Mouse (Mus musculus): ENCODE measurements around the gene Ece2. TPM values are rescaled to one million over a fixed set of nuclear protein-coding genes. Genes with fewer than 3 reads are reported as not detected.

Ece2 gene
- polyA plus RNA-seq, 1 experiment from 2014 or later = 0.09 TPM

GRCm38 (mm10) chr16:20619541-20620398 lies 9.9 kb upstream of the Ece2 start:
- 6% methylated on average over 78 of the region's 83 CpGs for WGBS (ENCODE audit: missing documents)
- H3K79me2 ChIP-seq (ENCODE audit: inconsistent target) = no peaks in the 10 kb centered on the region
- H3K4me3 ChIP-seq (ENCODE audit: inconsistent target) = no peak overlapping the region
- no peak overlapping the region for H3K27ac ChIP-seq
- H3K36me3 ChIP-seq (ENCODE audit: inconsistent target) = no peaks in the 10 kb centered on the region

- H3K4me3 ChIP-seq (ENCODE audit: inconsistent target) = no peak overlapping the region
- H3K27ac ChIP-seq = no peak overlapping the region
- no peaks in the 10 kb centered on the region for H3K36me3 ChIP-seq (ENCODE audit: inconsistent target)
- 7% methylated on average over 9 of the region's 9 CpGs for WGBS (ENCODE audit: missing documents)
- no peaks in the 10 kb centered on the region for H3K79me2 ChIP-seq (ENCODE audit: inconsistent target)
These were observed 9.3 kb upstream of the Ece2 start for GRCm38 (mm10) chr16:20620399-20620735.

GRCm38 (mm10) chr16:20620751-20621190 lies 8.9 kb upstream of the Ece2 start:
- Histone ChIP-seq H3K79me2 (ENCODE audit: inconsistent target) (no peaks in the 10 kb centered on the region), H3K4me3 (ENCODE audit: inconsistent target) (no peak overlapping the region), H3K27ac (no peak overlapping the region), H3K36me3 (ENCODE audit: inconsistent target) (no peaks in the 10 kb centered on the region)
- WGBS (ENCODE audit: missing documents) = 2% methylated on average over 32 of the region's 32 CpGs

GRCm38 (mm10) chr16:20621191-20621990 lies 8.2 kb upstream of the Ece2 start, which contains the start of gene Camk2n2:
Gene Camk2n2, minus strand, starts transcription at chr16:20621287.
- WGBS (ENCODE audit: missing documents) = under 1% methylated on average over 70 of the region's 92 CpGs
- 0 out of 2 replicates have a peak within 1 kb of the TSS, but pooled peaks have one; percentile 13 for H3K27ac ChIP-seq
- H3K36me3 ChIP-seq (ENCODE audit: inconsistent target) = no peaks in the 10 kb centered on the region
- peak within 1 kb of the TSS; percentile 54 for H3K4me3 ChIP-seq (ENCODE audit: inconsistent target)
- no peaks in the 10 kb centered on the region for H3K79me2 ChIP-seq (ENCODE audit: inconsistent target)

GRCm38 (mm10) chr16:20621991-20622685 lies 7.5 kb upstream of the Ece2 start:
- no peaks in the 10 kb centered on the region for H3K79me2 ChIP-seq (ENCODE audit: inconsistent target)
- H3K4me3 ChIP-seq (ENCODE audit: inconsistent target) = peak overlapping the region; percentile 54
- H3K27ac ChIP-seq = 0 out of 2 replicates have a peak overlapping the region, but pooled peaks have one; percentile 13
- 0% methylated on average over 22 of the region's 37 CpGs for WGBS (ENCODE audit: missing documents)
- H3K36me3 ChIP-seq (ENCODE audit: inconsistent target) = no peaks in the 10 kb centered on the region

- H3K27ac ChIP-seq = no peak overlapping the region
- 47% methylated on average over 2 of the region's 2 CpGs for WGBS (ENCODE audit: missing documents)
- H3K36me3 ChIP-seq (ENCODE audit: inconsistent target) = no peaks in the 10 kb centered on the region
- no peaks in the 10 kb centered on the region for H3K79me2 ChIP-seq (ENCODE audit: inconsistent target)
- no peak overlapping the region for H3K4me3 ChIP-seq (ENCODE audit: inconsistent target)
These were observed 6.4 kb upstream of the Ece2 start for GRCm38 (mm10) chr16:20623211-20623610.

- H3K36me3 ChIP-seq (ENCODE audit: inconsistent target) = no peaks in the 10 kb centered on the region
- whole genome bisulfite sequencing (ENCODE audit: missing documents) = 78% methylated on average over 11 of the region's 11 CpGs
- no peak overlapping the region for H3K4me3 ChIP-seq (ENCODE audit: inconsistent target)
- H3K79me2 ChIP-seq (ENCODE audit: inconsistent target) = no peaks in the 10 kb centered on the region
- H3K27ac ChIP-seq = no peak overlapping the region
These were observed 697 bp upstream of the Ece2 start for GRCm38 (mm10) chr16:20628871-20629391.

GRCm38 (mm10) chr16:20637410-20637809 lies 7.8 kb downstream of the Ece2 start:
- H3K79me2 ChIP-seq (ENCODE audit: inconsistent target) = no peaks in the 10 kb centered on the region
- H3K36me3 ChIP-seq (ENCODE audit: inconsistent target) = no peaks in the 10 kb centered on the region
- no peak overlapping the region for H3K27ac ChIP-seq
- 92% methylated on average over 8 of the region's 8 CpGs for WGBS (ENCODE audit: missing documents)
- no peak overlapping the region for H3K4me3 ChIP-seq (ENCODE audit: inconsistent target)

GRCm38 (mm10) chr16:20638367-20638766 lies 8.7 kb downstream of the Ece2 start:
- no peaks in the 10 kb centered on the region for H3K36me3 ChIP-seq (ENCODE audit: inconsistent target)
- no peaks in the 10 kb centered on the region for H3K79me2 ChIP-seq (ENCODE audit: inconsistent target)
- WGBS (ENCODE audit: missing documents) = 90% methylated on average over 7 of the region's 8 CpGs
- H3K27ac ChIP-seq = no peak overlapping the region
- H3K4me3 ChIP-seq (ENCODE audit: inconsistent target) = no peak overlapping the region

GRCm38 (mm10) chr16:20642161-20642560 lies 12.5 kb downstream of the Ece2 start:
- no peaks in the 10 kb centered on the region for H3K79me2 ChIP-seq (ENCODE audit: inconsistent target)
- H3K4me3 ChIP-seq (ENCODE audit: inconsistent target) = no peak overlapping the region
- H3K27ac ChIP-seq = no peak overlapping the region
- H3K36me3 ChIP-seq (ENCODE audit: inconsistent target) = no peaks in the 10 kb centered on the region
- under 1% methylated on average over 8 of the region's 8 CpGs for WGBS (ENCODE audit: missing documents)

GRCm38 (mm10) chr16:20643911-20644310 lies 14.3 kb downstream of the Ece2 start:
- Histone ChIP-seq H3K79me2 (ENCODE audit: inconsistent target) (no peaks in the 10 kb centered on the region), H3K36me3 (ENCODE audit: inconsistent target) (no peaks in the 10 kb centered on the region), H3K27ac (no peak overlapping the region), H3K4me3 (ENCODE audit: inconsistent target) (no peak overlapping the region)
- 93% methylated on average over 7 of the region's 7 CpGs for WGBS (ENCODE audit: missing documents)

- Histone ChIP-seq H3K27ac (peak within 1 kb of the TSS; percentile 62), H3K36me3 (ENCODE audit: inconsistent target) (peaks cover 17% of the 10 kb centered on the region), H3K79me2 (ENCODE audit: inconsistent target) (peaks cover 32% of the 10 kb centered on the region), H3K4me3 (ENCODE audit: inconsistent target) (peak within 1 kb of the TSS; percentile 96)
- WGBS (ENCODE audit: missing documents) = 2% methylated on average over 46 of the region's 46 CpGs
These were observed 21.7 kb downstream of the Ece2 start, which contains the start of gene Psmd2 for GRCm38 (mm10) chr16:20651076-20651946. Gene Psmd2, plus strand, starts transcription at chr16:20651652.

GRCm38 (mm10) chr16:20651947-20652310 lies 22.3 kb downstream of the Ece2 start:
- H3K27ac ChIP-seq = peak overlapping the region; percentile 62
- peaks cover 32% of the 10 kb centered on the region for H3K79me2 ChIP-seq (ENCODE audit: inconsistent target)
- WGBS (ENCODE audit: missing documents) = 7% methylated on average over 11 of the region's 12 CpGs
- peaks cover 22% of the 10 kb centered on the region for H3K36me3 ChIP-seq (ENCODE audit: inconsistent target)
- H3K4me3 ChIP-seq (ENCODE audit: inconsistent target) = peak overlapping the region; percentile 96

Measured in macrophage (primary cell).